Mouse (Mus musculus) embryonic facial prominence, embryonic 13.5 days (tissue): ENCODE measurements at regions not wholly inside any gene's neighbourhood (a gene's known extent, or its start where the extent isn't known, plus 50 kb on each side); places are given as distances from the start of the nearest gene placed in this dataset.

Source experiments
- ATAC-seq: fragments of 200-750 bp; cut with Nextera tagmentation; 2 replicates; pipeline ENCODE4 v1.8.0; 2017; ENCODE audit warnings: low read depth; ENCODE audit not compliant: insufficient number of reproducible peaks, insufficient read depth, low FRiP score, low TSS enrichment
- H3K27ac ChIP-seq: fragments of 300-500 bp; sonication (generic); 2 replicates; pipeline ENCODE4 v1.5.1; 2015; ENCODE audit warnings: moderate library complexity, mild to moderate bottlenecking, inconsistent platforms
- H3K27me3 ChIP-seq: fragments of 300-500 bp; sonication (generic); 2 replicates; pipeline ENCODE4 v1.6.1; 2015; ENCODE audit warnings: mild to moderate bottlenecking, inconsistent platforms
- H3K36me3 ChIP-seq: fragments of 300-500 bp; sonication (generic); 2 replicates; pipeline ENCODE4 v1.6.1; 2015; ENCODE audit warnings: mild to moderate bottlenecking, inconsistent platforms
- H3K4me1 ChIP-seq: fragments of 300-500 bp; sonication (generic); 2 replicates; pipeline ENCODE4 v1.6.1; 2015; ENCODE audit warnings: inconsistent platforms
- H3K4me2 ChIP-seq: fragments of 300-500 bp; sonication (generic); 2 replicates; pipeline ENCODE4 v1.6.1; 2015; ENCODE audit warnings: moderate library complexity, mild to moderate bottlenecking, inconsistent platforms
- H3K4me3 ChIP-seq: fragments of 300-500 bp; sonication (generic); 2 replicates; pipeline ENCODE4 v1.5.1; 2015; ENCODE audit warnings: mild to moderate bottlenecking, inconsistent platforms
- H3K9ac ChIP-seq: fragments of 300-500 bp; sonication (generic); 2 replicates; pipeline ENCODE4 v1.6.1; 2015; ENCODE audit warnings: mild to moderate bottlenecking, inconsistent platforms
- H3K9me3 ChIP-seq: fragments of 300-500 bp; sonication (generic); 2 replicates; pipeline ENCODE4 v1.6.1; 2016; ENCODE audit warnings: inconsistent platforms
- WGBS: fragments of 180-500 bp; shearing (Covaris S2); methylation state at CpG from one replicate; pipeline ENCODE4 v1.1.7; 2015; ENCODE audit warnings: mixed read lengths; 5-methylcytosine and 5-hydroxymethylcytosine counted together

DNA sequence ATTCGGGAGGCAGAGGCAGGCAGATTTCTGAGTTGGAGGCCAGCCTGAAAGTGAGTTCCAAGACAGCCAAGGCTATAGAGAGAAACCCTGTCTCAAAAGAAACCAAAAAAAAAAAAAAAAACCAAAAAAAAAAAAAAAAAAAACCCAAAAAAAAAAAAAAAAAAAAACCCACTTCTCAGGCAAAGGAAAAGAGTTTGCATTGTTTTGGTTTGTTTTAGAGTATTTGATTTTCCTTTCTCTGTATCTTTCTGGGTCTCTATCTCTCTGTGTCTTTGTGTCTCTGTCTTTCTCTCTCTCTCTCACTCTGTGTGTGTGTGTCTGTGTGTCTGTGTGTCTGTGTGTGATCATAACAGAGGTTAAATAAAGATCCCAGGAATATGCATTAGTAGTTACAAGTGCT is 95.7 kb upstream of the AI593442 start:
- WGBS = 100% methylated on average over 1 of the region's 1 CpGs
- H3K9ac ChIP-seq = no peak overlapping the region
- H3K4me1 ChIP-seq = peaks cover 8% of the 10 kb centered on the region
- no peak overlapping the region for H3K4me3 ChIP-seq
- no peaks in the 10 kb centered on the region for H3K9me3 ChIP-seq
- no peaks in the 10 kb centered on the region for H3K27me3 ChIP-seq
- ATAC-seq = no peak
- H3K27ac ChIP-seq = no peak overlapping the region
- no peaks in the 10 kb centered on the region for H3K36me3 ChIP-seq
- no peak overlapping the region for H3K4me2 ChIP-seq

DNA sequence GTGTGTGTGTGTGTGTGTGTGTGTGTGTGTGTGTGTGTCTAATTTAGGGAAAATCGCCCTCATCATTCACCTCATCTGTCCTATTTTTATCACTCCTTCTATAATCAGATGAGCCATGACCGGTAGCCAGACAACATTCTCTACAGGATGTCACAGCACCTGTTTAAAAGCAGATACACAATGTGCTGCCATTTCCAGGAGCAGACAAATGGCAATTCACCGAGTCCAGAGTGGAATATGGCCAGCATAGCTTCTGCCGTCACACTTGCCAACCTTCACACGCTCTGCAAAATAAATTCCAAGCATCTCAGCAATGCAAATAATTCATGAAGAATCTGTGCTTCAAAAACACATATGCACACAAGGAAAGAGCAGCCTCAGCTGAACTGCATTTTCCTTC is 88.5 kb upstream of the AI593442 start:
- no peaks in the 10 kb centered on the region for H3K4me1 ChIP-seq
- WGBS = 74% methylated on average over 5 of the region's 5 CpGs
- H3K4me3 ChIP-seq = no peak overlapping the region
- no peak for ATAC-seq
- no peak overlapping the region for H3K27ac ChIP-seq
- H3K4me2 ChIP-seq = no peak overlapping the region
- H3K9me3 ChIP-seq = no peaks in the 10 kb centered on the region
- H3K27me3 ChIP-seq = no peaks in the 10 kb centered on the region
- no peaks in the 10 kb centered on the region for H3K36me3 ChIP-seq
- H3K9ac ChIP-seq = no peak overlapping the region

DNA sequence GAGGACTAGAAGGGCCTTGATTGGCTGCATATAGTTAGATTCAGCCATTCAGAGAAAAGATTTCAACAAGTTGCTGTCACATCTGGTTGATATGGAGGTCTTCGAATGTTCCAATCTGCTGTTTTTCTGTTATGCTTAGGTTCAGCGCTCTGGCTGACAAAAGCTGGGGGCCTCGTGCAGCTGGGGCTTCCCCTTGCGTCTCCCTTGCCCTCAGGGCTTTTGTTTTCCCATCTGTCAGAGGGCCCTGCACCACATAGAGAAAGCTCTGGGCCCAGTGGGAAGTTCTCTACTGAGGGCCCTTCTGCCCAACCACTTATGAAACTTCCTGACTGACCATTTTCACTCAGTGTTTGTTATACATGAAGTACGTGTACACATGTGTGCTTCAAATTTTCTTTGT is 86.2 kb upstream of the AI593442 start:
- no peaks in the 10 kb centered on the region for H3K9me3 ChIP-seq
- no peaks in the 10 kb centered on the region for H3K27me3 ChIP-seq
- ATAC-seq = no peak
- no peak overlapping the region for H3K27ac ChIP-seq
- no peaks in the 10 kb centered on the region for H3K36me3 ChIP-seq
- H3K4me1 ChIP-seq = no peaks in the 10 kb centered on the region
- WGBS = 53% methylated on average over 5 of the region's 5 CpGs
- H3K9ac ChIP-seq = no peak overlapping the region
- H3K4me2 ChIP-seq = no peak overlapping the region
- H3K4me3 ChIP-seq = no peak overlapping the region

DNA sequence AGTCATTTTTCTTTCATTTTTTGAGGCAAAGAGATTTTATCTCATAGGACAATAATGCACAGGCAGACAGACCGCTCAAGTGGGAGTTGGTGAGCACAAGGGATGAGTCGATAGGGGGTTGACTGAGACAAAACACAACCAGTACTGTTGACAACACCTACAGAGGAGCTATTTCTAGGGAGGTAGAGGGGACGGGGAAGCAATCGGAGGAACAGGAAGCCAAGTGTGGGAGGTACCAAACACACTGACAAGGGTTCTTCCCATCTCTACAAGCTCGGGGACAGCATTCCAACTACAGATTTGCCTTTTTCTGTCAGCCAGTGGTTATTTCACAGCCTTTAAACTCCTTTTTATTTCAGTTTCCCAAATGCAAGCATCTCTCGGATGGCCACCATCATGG is 83.3 kb upstream of the AI593442 start:
- H3K4me3 ChIP-seq = no peak overlapping the region
- H3K4me2 ChIP-seq = no peak overlapping the region
- WGBS = 82% methylated on average over 6 of the region's 6 CpGs
- H3K9ac ChIP-seq = no peak overlapping the region
- H3K27ac ChIP-seq = no peak overlapping the region
- H3K9me3 ChIP-seq = no peaks in the 10 kb centered on the region
- H3K4me1 ChIP-seq = no peaks in the 10 kb centered on the region
- ATAC-seq = no peak
- no peaks in the 10 kb centered on the region for H3K36me3 ChIP-seq
- H3K27me3 ChIP-seq = no peaks in the 10 kb centered on the region

DNA sequence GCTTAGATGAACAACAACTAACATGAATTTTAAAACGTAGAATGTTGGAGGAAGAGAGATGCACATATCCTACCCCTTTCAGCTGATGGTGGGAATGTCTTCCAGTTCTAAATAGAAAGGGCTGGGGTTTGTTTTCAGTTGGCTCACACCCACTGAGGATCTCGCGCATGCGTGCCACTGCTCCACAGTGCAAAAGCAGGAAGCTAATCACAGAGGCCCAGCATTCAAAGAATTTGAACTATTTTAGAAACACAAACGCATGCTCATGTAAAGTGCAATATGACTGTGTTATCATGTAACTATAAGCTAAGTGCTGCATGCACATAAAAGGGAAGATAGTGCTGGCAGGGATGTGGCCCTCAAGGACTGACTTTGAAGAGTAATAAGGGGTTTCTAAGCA is 81.7 kb upstream of the AI593442 start:
- Histone ChIP-seq H3K4me3 (no peak overlapping the region), H3K36me3 (no peaks in the 10 kb centered on the region), H3K27ac (no peak overlapping the region), H3K4me2 (no peak overlapping the region), H3K9me3 (no peaks in the 10 kb centered on the region), H3K4me1 (no peaks in the 10 kb centered on the region), H3K9ac (no peak overlapping the region), H3K27me3 (no peaks in the 10 kb centered on the region)
- WGBS = 69% methylated on average over 5 of the region's 5 CpGs
- no peak for ATAC-seq

DNA sequence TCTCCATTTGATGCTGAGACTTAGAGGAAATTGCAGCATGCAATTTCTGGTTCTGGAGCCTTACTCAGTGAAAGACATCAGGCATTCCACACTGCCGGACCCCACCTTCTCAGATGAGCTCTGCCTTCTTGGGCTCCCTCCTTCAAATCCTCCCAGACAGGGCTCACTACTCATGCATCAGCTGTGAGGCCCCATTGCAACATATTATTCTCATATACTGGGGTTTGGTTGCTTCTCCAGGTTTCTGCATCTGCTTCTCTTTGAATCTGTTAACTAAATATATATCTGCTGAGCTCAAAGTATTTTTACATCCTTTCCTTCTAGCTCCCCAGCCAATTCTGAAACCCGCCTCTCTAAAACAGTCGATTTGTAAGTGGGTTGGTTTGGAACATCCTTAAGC is 68.8 kb upstream of the AI593442 start:
- 84% methylated on average over 3 of the region's 3 CpGs for WGBS
- no peaks in the 10 kb centered on the region for H3K9me3 ChIP-seq

DNA sequence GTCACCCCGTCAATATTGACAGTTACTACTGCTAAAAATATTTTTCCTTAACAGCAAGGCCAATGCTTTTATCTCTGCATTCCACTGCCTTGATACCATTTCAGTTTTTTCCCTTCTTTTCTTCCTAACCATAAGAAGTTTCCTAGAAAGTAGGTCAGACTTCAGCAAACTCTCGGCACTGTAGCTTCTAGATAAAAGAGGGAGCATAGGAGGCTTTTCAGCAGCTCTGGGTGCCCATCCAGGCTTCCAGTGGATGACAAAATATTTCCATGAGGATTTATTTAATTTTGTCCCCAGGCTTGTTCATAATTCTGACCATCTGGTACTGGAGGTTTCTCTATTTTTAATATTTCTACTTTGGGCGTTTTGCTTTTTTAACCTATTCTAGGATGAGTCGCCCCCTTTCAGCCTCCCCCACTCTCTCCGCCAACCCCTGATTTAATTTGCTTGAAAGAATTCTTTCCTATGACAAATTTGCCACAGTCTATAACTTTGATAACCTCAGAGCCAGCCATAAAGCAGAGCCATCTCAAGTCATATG is 59.0 kb upstream of the AI593442 start:
- H3K4me3 ChIP-seq = no peak overlapping the region
- ATAC-seq = no peak
- H3K36me3 ChIP-seq = no peaks in the 10 kb centered on the region
- H3K27me3 ChIP-seq = no peaks in the 10 kb centered on the region
- no peak overlapping the region for H3K9ac ChIP-seq
- no peaks in the 10 kb centered on the region for H3K4me1 ChIP-seq
- WGBS = 54% methylated on average over 5 of the region's 5 CpGs
- no peak overlapping the region for H3K27ac ChIP-seq
- H3K9me3 ChIP-seq = no peaks in the 10 kb centered on the region
- no peak overlapping the region for H3K4me2 ChIP-seq

More for the DNA sequence above, 68.8 kb upstream of the AI593442 start:
- H3K36me3 ChIP-seq = no peaks in the 10 kb centered on the region
- H3K4me1 ChIP-seq = no peaks in the 10 kb centered on the region
- no peak overlapping the region for H3K27ac ChIP-seq
- no peak for ATAC-seq
- H3K4me3 ChIP-seq = no peak overlapping the region
- no peak overlapping the region for H3K4me2 ChIP-seq
- H3K9ac ChIP-seq = no peak overlapping the region
- no peaks in the 10 kb centered on the region for H3K27me3 ChIP-seq
